Mouse (Mus musculus) liver, adult 2 months (tissue): ENCODE data around the gene Gcm2.

ENCODE experiments used
- CTCF ChIP-seq: fragments of 200-500 bp; IDR thresholded peaks from 2 replicates; pipeline ENCODE4 v1.5.1; 2011; ENCODE audit warnings: low read depth, low read length, control low read depth
- POLR2A ChIP-seq: fragments of 200-500 bp; IDR thresholded peaks from 2 replicates; pipeline ENCODE4 v1.6.1; 2011; ENCODE audit warnings: low read length, control low read depth; ENCODE audit not compliant: insufficient read depth; ENCODE audit errors: extremely low read depth

DNA sequence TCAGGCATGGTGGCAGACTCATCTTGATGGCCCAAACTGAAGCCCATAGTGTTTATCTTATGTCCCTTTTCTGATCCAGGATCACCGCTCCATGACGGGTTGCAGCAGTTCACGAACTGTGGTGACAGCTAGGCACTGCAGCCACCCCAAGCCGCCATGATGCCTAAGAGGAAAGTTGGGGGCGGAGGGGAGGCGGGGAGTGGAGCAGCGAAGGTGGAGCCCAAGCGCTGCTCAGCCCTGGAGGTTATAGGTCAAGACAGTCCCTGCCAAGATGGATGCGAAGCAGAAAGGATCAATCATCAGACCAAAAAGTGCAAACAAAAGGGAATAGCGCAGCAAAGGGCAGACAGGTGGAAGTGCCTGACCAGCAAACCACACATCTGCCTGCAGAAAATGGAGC lies 19.6 kb downstream of the Gcm2 start:
- TF ChIP-seq CTCF (no peak), POLR2A (no peak)
